Mouse (Mus musculus) MEL (cell line): ENCODE measurements around the gene Tubb4a.

Source experiments
- BHLHE40 ChIP-seq: IDR thresholded peaks from 2 replicates; pipeline ENCODE4 v1.6.1; 2012; ENCODE audit warnings: low read depth, mild to moderate bottlenecking, inconsistent platforms, low read length, improper control_type of control experiment, borderline replicate concordance
- CHD2 ChIP-seq: IDR thresholded peaks from 2 replicates; pipeline ENCODE4 v1.6.1; 2011; ENCODE audit warnings: low read length, improper control_type of control experiment
- CTCF ChIP-seq, 3 experiments: IDR thresholded peaks in 2 of 3; conservative IDR thresholded peaks in 1 of 3; 2 replicates each; pipeline ENCODE4 v1.5.1; 2011 to 2012; ENCODE audit warnings: low read length in 3 of 3, low read depth in 2 of 3, mild to moderate bottlenecking in 2 of 3, improper control_type of control experiment in 1 of 3, inconsistent platforms in 1 of 3, mixed read lengths in 1 of 3, moderate library complexity in 1 of 3; ENCODE audit not compliant: control insufficient read depth in 1 of 3, insufficient read depth in 1 of 3, poor library complexity in 1 of 3, severe bottlenecking in 1 of 3
- ELF1 ChIP-seq: IDR thresholded peaks from 2 replicates; pipeline ENCODE4 v1.6.1; 2014; ENCODE audit warnings: low read depth, mild to moderate bottlenecking, inconsistent platforms, low read length, improper control_type of control experiment, moderate library complexity
- EP300 ChIP-seq, 2 experiments: IDR thresholded peaks; 2 replicates each; pipeline ENCODE4 v1.6.1; 2011; ENCODE audit warnings: improper control_type of control experiment in 2 of 2, low read length in 2 of 2, low read depth in 1 of 2, mild to moderate bottlenecking in 1 of 2
- GATA1 ChIP-seq: IDR thresholded peaks from 2 replicates; pipeline ENCODE4 v1.6.1; 2011; ENCODE audit warnings: low read depth, low read length, improper control_type of control experiment
- HCFC1 ChIP-seq: IDR thresholded peaks from 2 replicates; pipeline ENCODE4 v1.6.1; 2012; ENCODE audit warnings: low read depth, mild to moderate bottlenecking, inconsistent platforms, low read length, improper control_type of control experiment, moderate library complexity
- MAX ChIP-seq: IDR thresholded peaks from 2 replicates; pipeline ENCODE4 v1.6.1; 2011; ENCODE audit warnings: low read length, improper control_type of control experiment
- NELFE ChIP-seq: IDR thresholded peaks from 2 replicates; pipeline ENCODE4 v1.6.1; 2011; ENCODE audit warnings: low read depth, low read length, improper control_type of control experiment
- POLR2A ChIP-seq, 2 experiments: IDR thresholded peaks; 2 replicates each; pipeline ENCODE4 v1.6.1; 2011 to 2012; ENCODE audit warnings: low read length in 2 of 2, mild to moderate bottlenecking in 2 of 2, control low read depth in 1 of 2, improper control_type of control experiment in 1 of 2, low read depth in 1 of 2, moderate library complexity in 1 of 2; ENCODE audit not compliant: control insufficient read depth in 1 of 2, insufficient read depth in 1 of 2, poor library complexity in 1 of 2
- POLR2AphosphoS2 ChIP-seq: IDR thresholded peaks from 2 replicates; pipeline ENCODE4 v1.6.1; 2011; ENCODE audit warnings: low read length, improper control_type of control experiment
- POLR2AphosphoS5 ChIP-seq: IDR thresholded peaks from 2 replicates; pipeline ENCODE4 v1.6.1; 2012; ENCODE audit warnings: low read depth, borderline replicate concordance, mild to moderate bottlenecking, inconsistent platforms, low read length, moderate library complexity, mixed read lengths
- SMC3 ChIP-seq: IDR thresholded peaks from 2 replicates; pipeline ENCODE4 v1.6.1; 2011; ENCODE audit warnings: low read depth, low read length, improper control_type of control experiment
- USF1 ChIP-seq: IDR thresholded peaks from 2 replicates; pipeline ENCODE4 v1.6.1; 2014; ENCODE audit warnings: low read depth, mild to moderate bottlenecking, inconsistent platforms, low read length, improper control_type of control experiment, moderate library complexity

- TF ChIP-seq CTCF (IDR thresholded peaks at IDR 0.05 in 2 of 3, conservative IDR thresholded peaks at IDR 0.05 in 1 of 3; ENCODE audit: control insufficient read depth in 1 of 3, insufficient read depth in 1 of 3, low read depth in 2 of 3, low read length in 3 of 3, poor library complexity in 1 of 3, severe bottlenecking in 1 of 3) (no peak), USF1 (no peak), ELF1 (no peak), CHD2 (no peak), POLR2A (IDR thresholded peaks at IDR 0.05; ENCODE audit: control insufficient read depth in 1 of 2, insufficient read depth in 1 of 2, low read depth in 1 of 2, low read length in 2 of 2, poor library complexity in 1 of 2) (peak in 1 of 2 experiments; percentile 65; a peak in 3 of 4 replicates), BHLHE40 (no peak), SMC3 (no peak), POLR2AphosphoS2 (no peak), EP300 (IDR thresholded peaks at IDR 0.05; ENCODE audit: low read depth in 1 of 2, low read length in 2 of 2) (no peak), POLR2AphosphoS5 (no peak), HCFC1 (no peak), GATA1 (no peak), MAX (peak; percentile 60; the same call in 1 of the 2 replicates), NELFE (peak; percentile 50; the same call in 1 of the 2 replicates)
These were observed 28.1 kb downstream of the Tubb4a start, which contains the start of gene Slc25a23 for GRCm38 (mm10) chr17:57059486-57059977.
